Mouse (Mus musculus) c-Kit-positive CD71-positive TER-119-positive erythroid progenitor cells, embryonic 14.5 days (primary cell): ENCODE results near the gene Ugt2b34.
"Not testable (repeated sequence)": the region's sequence is repeated elsewhere in the genome, so short reads cannot be mapped to it uniquely, and the experiment has no call there.

Experiments
- DNase-seq: peaks from one replicate; pipeline ENCODE4 v3.0.0-alpha.2; 2013; ENCODE audit warnings: low spot score

Ugt2b34 gene

GRCm38 (mm10) chr5:86906758-86907157 is at the start of gene Ugt2b34:
Gene Ugt2b34, minus strand, starts transcription at chr5:86906937.
- no peak for DNase-seq

- no peak for DNase-seq
Observed at GRCm38 (mm10) chr5:86942111-86942510, 35.4 kb upstream of the Ugt2b34 start.

GRCm38 (mm10) chr5:86926426-86926825 is 19.7 kb upstream of the Ugt2b34 start, which contains the start of gene Ugt2b1:
Gene Ugt2b1, minus strand, starts transcription at chr5:86926530.
- no peak for DNase-seq

GRCm38 (mm10) chr5:86920661-86921233 is 14.0 kb upstream of the Ugt2b34 start:
- no peak for DNase-seq

- no peak for DNase-seq
Observed at GRCm38 (mm10) chr5:86911357-86912099, 4.8 kb upstream of the Ugt2b34 start.

- DNase-seq = no peak
Observed at GRCm38 (mm10) chr5:86910770-86911169, 4.0 kb upstream of the Ugt2b34 start.

- no peak for DNase-seq
Observed at GRCm38 (mm10) chr5:86889933-86890332, 16.8 kb downstream of the Ugt2b34 start.

- DNase-seq = no peak
Observed at GRCm38 (mm10) chr5:86888420-86888819, 18.3 kb downstream of the Ugt2b34 start.

GRCm38 (mm10) chr5:86887081-86887480 is 19.7 kb downstream of the Ugt2b34 start:
- DNase-seq = no peak

GRCm38 (mm10) chr5:86886620-86887019 is 20.1 kb downstream of the Ugt2b34 start:
- DNase-seq = no peak

GRCm38 (mm10) chr5:86871877-86872276 is 34.9 kb downstream of the Ugt2b34 start:
- DNase-seq = no peak

GRCm38 (mm10) chr5:86858336-86858735 is 48.4 kb downstream of the Ugt2b34 start:
- no peak for DNase-seq

- DNase-seq = no peak
Observed at GRCm38 (mm10) chr5:86857682-86858081, 49.1 kb downstream of the Ugt2b34 start.

GRCm38 (mm10) chr5:86856505-86856904 is 50.2 kb downstream of the Ugt2b34 start:
- not testable (repeated sequence) for DNase-seq

- no peak for DNase-seq
Observed at GRCm38 (mm10) chr5:86851658-86852057, 55.1 kb downstream of the Ugt2b34 start.

GRCm38 (mm10) chr5:86850104-86850503 is 56.6 kb downstream of the Ugt2b34 start:
- peak; percentile 10 for DNase-seq

GRCm38 (mm10) chr5:86841261-86841660 is 65.5 kb downstream of the Ugt2b34 start:
- DNase-seq = not testable (repeated sequence)

- DNase-seq = no peak
Observed at GRCm38 (mm10) chr5:86840207-86840606, 66.5 kb downstream of the Ugt2b34 start.
